Mouse (Mus musculus): ENCODE results near the gene Sema5a.

- TF ChIP-seq POLR2A (IDR thresholded peaks at IDR 0.05; ENCODE audit: low read depth, low read length), result no peak
- TF ChIP-seq HCFC1 (IDR thresholded peaks at IDR 0.05; ENCODE audit: low read depth, low read length), result no peak
- no peak for TF ChIP-seq USF1 (IDR thresholded peaks at IDR 0.05; ENCODE audit: low read depth, low read length)
- no peak for TF ChIP-seq RCOR1 (conservative IDR thresholded peaks at IDR 0.05; ENCODE audit: low read depth, low read length)
- no peak for TF ChIP-seq CTCF (conservative IDR thresholded peaks at IDR 0.05 in 1 of 2, IDR thresholded peaks at IDR 0.05 in 1 of 2; ENCODE audit: low read depth in 2 of 2, low read length in 2 of 2)
- no peak for TF ChIP-seq NRF1 (IDR thresholded peaks at IDR 0.05; ENCODE audit: low read depth, low read length)
- no peak for TF ChIP-seq MYC (IDR thresholded peaks at IDR 0.05; ENCODE audit: low read depth, low read length)
These were observed 158.7 kb downstream of the Sema5a start for GRCm38 (mm10) chr15:32403321-32403720.

Data from CH12.LX (cell line).